Mouse (Mus musculus) hindbrain, embryonic 16.5 days (tissue): Measurements from ENCODE around the gene Gm20721. TPM values are rescaled to one million over a fixed set of nuclear protein-coding genes. Genes with fewer than 3 reads are reported as not detected.

Experiments
- ATAC-seq: fragments of 200-750 bp; cut with Nextera tagmentation; 2 replicates; pipeline ENCODE4 v1.8.0; 2017; ENCODE audit warnings: moderate TSS enrichment, moderate library complexity
- H3K27ac ChIP-seq: fragments of 300-500 bp; sonication (generic); 2 replicates; pipeline ENCODE4 v1.5.1; 2014; ENCODE audit warnings: low read depth, mild to moderate bottlenecking, control low read depth, low read length, moderate library complexity
- H3K27me3 ChIP-seq: fragments of 300-500 bp; sonication (generic); replicated peaks from 2 replicates; pipeline ENCODE4 v1.6.1; 2014; ENCODE audit warnings: low read length; ENCODE audit not compliant: control insufficient read depth, insufficient read depth
- H3K36me3 ChIP-seq: fragments of 300-500 bp; sonication (generic); 2 replicates; pipeline ENCODE4 v1.6.1; 2014; ENCODE audit warnings: mild to moderate bottlenecking, low read length, moderate library complexity, mixed read lengths; ENCODE audit not compliant: control insufficient read depth, insufficient read depth
- H3K4me1 ChIP-seq: fragments of 300-500 bp; sonication (generic); 2 replicates; pipeline ENCODE4 v1.6.1; 2014; ENCODE audit warnings: low read depth, low read length; ENCODE audit not compliant: control insufficient read depth, insufficient read depth
- H3K4me2 ChIP-seq: fragments of 300-500 bp; sonication (generic); 2 replicates; pipeline ENCODE4 v1.6.1; 2014; ENCODE audit warnings: mild to moderate bottlenecking, low read length, control low read depth, moderate library complexity
- H3K4me3 ChIP-seq: fragments of 300-500 bp; sonication (generic); 2 replicates; pipeline ENCODE4 v1.5.1; 2014; ENCODE audit warnings: mild to moderate bottlenecking, low read length, control low read depth, moderate library complexity
- H3K9ac ChIP-seq: fragments of 300-500 bp; sonication (generic); 2 replicates; pipeline ENCODE4 v1.6.1; 2014; ENCODE audit warnings: low read depth, mild to moderate bottlenecking, control low read depth, low read length, moderate library complexity
- H3K9me3 ChIP-seq: fragments of 300-500 bp; sonication (generic); 2 replicates; pipeline ENCODE4 v1.6.1; 2014; ENCODE audit warnings: mild to moderate bottlenecking, low read length, moderate library complexity; ENCODE audit not compliant: control insufficient read depth
- WGBS: fragments of 180-500 bp; shearing (Covaris S2); extraction: QIAGEN DNeasy Blood & Tissue Kit; methylation state at CpG from one replicate; pipeline ENCODE4 v1.1.7; 2014; 5-methylcytosine and 5-hydroxymethylcytosine counted together
- polyA plus RNA-seq: library from polyadenylated mRNA; unstranded; fragments of >200 nt; fragmentation: Nextera tagmentation; extraction: Ambion mirVana; gene quantifications from 2 replicates; pipeline ENCODE4 v1.2.1, GENCODE M21; 2015

Gene Gm20721
- polyA plus RNA-seq, 1 experiment from 2014 or later = 23.5 TPM

DNA sequence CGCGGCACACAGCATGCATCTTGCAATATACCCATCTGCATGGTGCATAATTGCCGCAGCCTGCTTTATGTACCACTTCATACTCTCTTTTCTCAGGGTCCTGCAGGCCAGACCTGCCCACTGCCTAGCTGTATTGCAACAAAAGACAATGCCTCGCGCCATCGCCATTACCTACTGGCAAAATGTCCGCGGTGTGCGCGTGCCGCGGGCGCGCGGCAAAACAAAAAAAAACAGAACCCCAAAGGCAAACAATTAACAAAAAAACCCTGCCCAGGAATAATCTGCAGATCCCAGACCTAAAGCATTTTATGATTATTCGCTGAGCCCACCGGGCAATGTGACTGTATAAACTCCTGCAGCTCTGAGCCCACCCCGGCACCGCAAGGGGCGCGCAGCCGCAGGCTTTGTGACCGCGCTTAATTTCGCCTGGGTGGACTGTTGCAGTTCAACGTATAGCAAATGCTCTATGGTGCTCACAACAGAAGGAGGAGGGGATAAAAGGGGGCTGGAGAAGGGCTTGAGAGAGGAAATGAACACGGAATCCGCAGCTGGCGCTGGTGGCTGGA lies 50.5 kb downstream of the Gm20721 start:
- Histone ChIP-seq H3K27ac (no peak overlapping the region), H3K9ac (no peak overlapping the region), H3K4me3 (peak overlapping the region; percentile 65), H3K27me3 (peaks cover 11% of the 10 kb centered on the region), H3K4me2 (peak overlapping the region; percentile 67), H3K36me3 (no peaks in the 10 kb centered on the region), H3K4me1 (peaks cover 32% of the 10 kb centered on the region), H3K9me3 (peaks cover 58% of the 10 kb centered on the region)
- WGBS = 50% methylated on average over 29 of the region's 29 CpGs
- ATAC-seq = no peak

DNA sequence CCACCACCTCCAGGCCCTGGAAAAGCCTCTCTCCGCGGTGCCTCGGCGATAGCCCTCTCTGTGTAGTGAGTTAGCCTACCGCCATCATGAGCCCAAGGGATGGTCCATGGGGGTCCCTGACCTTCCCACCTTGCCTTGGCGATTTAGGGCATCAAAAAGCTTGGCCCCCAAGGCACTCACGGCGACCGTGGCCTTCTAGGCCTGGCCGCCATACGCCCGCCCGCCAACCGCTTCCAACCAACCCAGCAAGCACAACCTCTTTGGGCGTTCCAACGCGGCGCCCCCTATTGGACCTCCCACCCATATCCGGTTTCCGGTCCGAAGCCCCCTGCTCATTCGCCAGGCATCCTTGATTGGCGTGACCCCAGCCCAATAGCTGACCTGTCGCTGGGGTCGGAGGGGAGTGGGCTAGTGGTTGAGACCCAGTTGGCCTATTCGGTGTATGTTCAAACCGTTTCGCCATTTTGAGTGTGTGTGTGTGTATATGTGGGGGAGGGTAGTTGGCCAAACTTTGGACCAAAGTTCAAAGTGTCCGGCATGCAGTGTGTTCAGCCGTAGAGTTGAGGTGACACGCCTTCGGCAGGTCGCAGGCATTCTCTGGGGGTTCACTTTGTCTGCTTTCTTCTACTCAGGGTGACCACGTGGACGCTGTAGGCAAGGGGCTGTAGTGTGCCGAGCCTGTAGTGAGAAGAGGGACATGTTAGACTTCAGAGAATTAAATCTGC lies 51.2 kb downstream of the Gm20721 start:
- Histone ChIP-seq H3K27ac (peak overlapping the region; percentile 82), H3K4me3 (peak overlapping the region; percentile 65), H3K4me2 (peak overlapping the region; percentile 67), H3K9ac (peak overlapping the region; percentile 74), H3K9me3 (peaks cover 53% of the 10 kb centered on the region), H3K36me3 (no peaks in the 10 kb centered on the region), H3K4me1 (peaks cover 34% of the 10 kb centered on the region), H3K27me3 (peaks cover 11% of the 10 kb centered on the region)
- peak; percentile 92 for ATAC-seq
- WGBS = 53% methylated on average over 35 of the region's 36 CpGs

DNA sequence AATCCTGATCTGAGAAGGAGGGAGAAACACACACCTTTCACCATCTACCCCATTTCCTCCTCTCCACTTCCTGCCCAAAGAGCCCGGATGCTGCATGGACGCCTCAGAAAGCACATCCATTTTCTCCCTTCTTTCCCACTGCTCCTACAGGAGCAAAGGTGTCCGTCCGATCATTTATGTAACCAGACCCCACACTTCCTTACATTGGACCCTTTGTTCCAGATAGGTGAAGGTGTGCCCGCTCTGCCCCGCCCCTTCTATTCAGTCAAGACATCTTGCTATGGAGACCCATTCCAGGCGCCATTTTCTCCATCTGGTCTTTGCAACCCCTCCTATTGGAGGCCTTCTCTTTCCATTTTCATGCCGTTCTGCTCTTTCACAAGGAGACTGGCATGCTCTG lies 52.1 kb downstream of the Gm20721 start:
- Histone ChIP-seq H3K9ac (peak overlapping the region; percentile 74), H3K9me3 (peaks cover 44% of the 10 kb centered on the region), H3K27ac (peak overlapping the region; percentile 82), H3K4me3 (peak overlapping the region; percentile 65), H3K36me3 (no peaks in the 10 kb centered on the region), H3K4me2 (peak overlapping the region; percentile 67), H3K27me3 (peaks cover 11% of the 10 kb centered on the region), H3K4me1 (peaks cover 30% of the 10 kb centered on the region)
- 51% methylated on average over 8 of the region's 8 CpGs for WGBS
- ATAC-seq = no peak

DNA sequence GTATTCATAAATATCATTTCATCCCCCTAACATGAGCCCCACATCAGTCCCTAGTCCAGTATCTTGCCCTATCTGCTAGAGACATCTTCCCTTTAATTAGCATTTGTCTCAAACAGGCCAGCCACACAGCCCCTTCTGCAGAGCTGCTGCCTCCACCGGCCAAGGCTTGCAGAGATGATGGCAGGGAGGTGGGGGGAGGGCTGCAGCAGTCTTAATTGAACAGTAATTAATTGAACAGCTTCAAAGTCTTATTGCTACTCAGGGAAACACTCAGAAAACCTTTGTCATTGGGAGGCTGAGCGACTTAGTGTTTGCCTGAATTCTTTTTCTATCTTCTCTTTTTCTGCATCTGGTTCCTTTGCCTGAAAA lies 54.9 kb downstream of the Gm20721 start:
- Histone ChIP-seq H3K9ac (no peak overlapping the region), H3K27ac (no peak overlapping the region), H3K36me3 (peaks cover 1% of the 10 kb centered on the region), H3K27me3 (peaks cover 13% of the 10 kb centered on the region), H3K9me3 (peaks cover 17% of the 10 kb centered on the region), H3K4me2 (peak overlapping the region; percentile 68), H3K4me3 (peak overlapping the region; percentile 8), H3K4me1 (peaks cover 21% of the 10 kb centered on the region)
- no peak for ATAC-seq
- WGBS = 30% methylated on average over 2 of the region's 2 CpGs

DNA sequence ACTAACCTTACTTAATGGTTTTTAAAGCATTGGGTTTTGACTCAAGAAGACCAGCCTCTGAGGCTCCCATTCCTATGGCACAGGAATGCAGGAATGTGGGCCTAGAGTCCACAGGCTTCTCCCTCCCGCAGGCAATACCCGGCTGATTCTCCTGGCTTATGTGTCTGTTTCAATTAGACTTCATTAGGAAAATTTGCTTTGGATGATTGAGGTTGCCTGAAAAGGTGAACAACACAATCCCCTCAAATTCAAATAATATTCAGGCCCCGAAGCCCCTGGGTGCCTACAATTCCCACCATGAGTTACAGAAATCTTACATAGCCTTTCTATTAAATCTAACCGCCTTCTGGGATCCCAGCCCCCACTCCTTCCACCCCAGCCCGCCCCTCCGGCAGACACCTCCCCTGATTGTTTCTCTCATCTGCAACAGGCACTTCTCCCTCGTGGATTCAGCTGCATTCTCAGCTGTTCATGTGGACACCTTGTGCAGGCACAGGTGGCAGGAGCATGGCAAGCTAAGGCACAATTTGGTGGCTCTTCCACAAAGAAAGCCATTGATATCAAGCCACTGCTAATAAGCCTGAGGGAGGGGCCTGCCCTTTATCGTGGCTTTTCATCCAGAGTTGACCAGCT lies 55.4 kb downstream of the Gm20721 start:
- Histone ChIP-seq H3K27me3 (peaks cover 18% of the 10 kb centered on the region), H3K27ac (no peak overlapping the region), H3K4me1 (peaks cover 19% of the 10 kb centered on the region), H3K4me3 (peak overlapping the region; percentile 8), H3K4me2 (peak overlapping the region; percentile 68), H3K36me3 (peaks cover 6% of the 10 kb centered on the region), H3K9ac (no peak overlapping the region), H3K9me3 (peaks cover 20% of the 10 kb centered on the region)
- no peak for ATAC-seq
- WGBS = 52% methylated on average over 8 of the region's 8 CpGs

DNA sequence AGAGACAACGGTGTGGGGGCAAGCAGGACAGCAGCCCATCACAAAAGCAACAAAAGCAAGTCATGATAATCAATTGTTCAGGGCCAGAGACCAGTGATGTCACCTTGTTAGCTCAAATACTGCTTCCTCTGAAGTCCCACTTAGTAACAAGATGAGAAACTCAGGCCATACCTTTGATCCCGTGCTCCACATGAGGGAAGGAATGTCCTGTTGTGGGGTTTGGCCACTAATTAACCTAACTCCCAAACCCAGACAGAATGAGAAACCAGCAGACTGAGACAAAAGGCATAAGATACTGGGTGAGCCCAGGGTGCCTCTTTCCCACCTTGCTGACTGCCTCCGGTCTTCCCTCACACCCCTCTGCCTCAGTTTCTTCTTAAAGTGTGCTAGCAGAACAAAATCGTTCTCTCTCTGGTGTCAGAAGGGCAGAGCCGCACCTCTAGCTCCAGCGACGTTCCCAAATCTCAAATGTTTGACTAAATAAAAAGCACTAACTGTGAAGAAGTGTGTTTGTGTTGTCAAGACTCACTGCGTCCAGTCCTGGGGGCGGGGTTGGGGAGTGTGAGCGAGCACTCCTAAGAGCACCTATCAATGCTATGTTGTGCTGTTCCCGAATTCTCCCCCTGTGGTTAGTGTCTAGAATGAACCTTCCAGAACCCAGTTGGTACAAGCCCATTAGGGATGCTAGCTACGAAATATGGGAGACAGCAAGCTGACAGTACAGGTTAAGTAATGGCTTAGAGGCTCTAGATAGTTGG lies 57.7 kb downstream of the Gm20721 start:
- Histone ChIP-seq H3K36me3 (peaks cover 29% of the 10 kb centered on the region), H3K27ac (no peak overlapping the region), H3K9me3 (peaks cover 22% of the 10 kb centered on the region), H3K4me3 (no peak overlapping the region), H3K27me3 (peaks cover 29% of the 10 kb centered on the region), H3K4me2 (no peak overlapping the region), H3K9ac (no peak overlapping the region), H3K4me1 (peaks cover 21% of the 10 kb centered on the region)
- 48% methylated on average over 12 of the region's 12 CpGs for WGBS
- no peak for ATAC-seq

DNA sequence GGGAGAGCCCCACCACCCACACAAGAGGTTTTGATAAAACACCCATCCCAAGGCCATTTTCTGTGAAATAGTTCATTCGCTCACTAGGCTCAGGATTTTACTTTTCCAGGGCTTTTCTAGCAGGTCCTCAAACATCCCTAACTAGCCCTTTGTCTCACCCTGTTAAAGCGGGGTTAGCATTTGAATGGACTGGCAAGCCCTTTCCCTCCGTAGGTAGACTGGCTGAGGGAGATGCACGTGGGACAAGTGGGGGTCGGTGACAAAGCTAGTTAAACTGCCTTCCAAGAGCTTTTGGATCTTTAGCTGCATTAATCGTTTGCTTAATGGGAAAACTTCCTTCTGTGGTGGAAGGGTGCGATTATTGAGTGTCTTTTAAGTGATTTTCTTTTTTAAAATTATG lies 58.6 kb downstream of the Gm20721 start:
- 29% methylated on average over 7 of the region's 7 CpGs for WGBS
- Histone ChIP-seq H3K4me1 (peaks cover 24% of the 10 kb centered on the region), H3K4me2 (no peak overlapping the region), H3K27me3 (peaks cover 29% of the 10 kb centered on the region), H3K9me3 (peaks cover 22% of the 10 kb centered on the region), H3K4me3 (no peak overlapping the region), H3K27ac (no peak overlapping the region), H3K9ac (no peak overlapping the region), H3K36me3 (peaks cover 34% of the 10 kb centered on the region)
- ATAC-seq = no peak

DNA sequence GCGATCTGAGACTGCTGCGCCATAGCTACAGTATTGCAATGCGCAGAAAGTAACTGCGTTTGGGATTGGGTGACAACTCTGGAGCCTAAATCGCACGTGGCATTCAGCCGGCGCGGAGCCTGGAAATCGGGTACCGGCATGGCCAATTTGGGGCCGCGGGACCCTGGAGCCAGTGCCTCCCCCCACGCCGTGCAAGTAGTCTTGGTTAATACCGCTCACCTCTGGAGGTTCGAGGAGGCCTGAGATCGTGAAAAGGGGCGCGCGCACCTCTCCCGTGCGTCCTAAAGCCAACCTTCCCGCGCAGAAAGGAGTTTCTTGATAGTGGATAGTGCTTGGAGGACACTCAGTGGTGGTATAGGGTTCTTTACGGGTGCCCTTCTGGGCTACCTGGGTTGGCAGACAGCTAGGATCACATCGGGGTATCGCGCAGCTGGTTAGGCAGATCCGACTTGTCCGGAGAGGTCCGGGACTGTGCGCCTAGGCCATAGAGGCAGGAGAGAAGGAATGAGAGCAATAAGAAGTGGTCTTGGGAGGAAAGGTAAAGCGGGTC lies 60.5 kb downstream of the Gm20721 start:
- H3K27ac ChIP-seq = no peak overlapping the region
- H3K27me3 ChIP-seq = peaks cover 29% of the 10 kb centered on the region
- H3K9me3 ChIP-seq = peaks cover 22% of the 10 kb centered on the region
- peak overlapping the region; percentile 32 for H3K4me3 ChIP-seq
- no peak overlapping the region for H3K9ac ChIP-seq
- no peak overlapping the region for H3K4me2 ChIP-seq
- H3K4me1 ChIP-seq = peaks cover 17% of the 10 kb centered on the region
- peaks cover 34% of the 10 kb centered on the region for H3K36me3 ChIP-seq
- no peak for ATAC-seq
- WGBS = 46% methylated on average over 34 of the region's 34 CpGs
